Mouse (Mus musculus) intestine, postnatal 0 days (tissue): ENCODE data around the gene Col8a2. TPM values are rescaled to one million over a fixed set of nuclear protein-coding genes. Genes with fewer than 3 reads are reported as not detected.

Experiments
- ATAC-seq: fragments of 200-750 bp; cut with Nextera tagmentation; 2 replicates; pipeline ENCODE4 v1.8.0; 2017; ENCODE audit warnings: mild to moderate bottlenecking, moderate TSS enrichment, moderate library complexity
- H3K27ac ChIP-seq: fragments of 300-500 bp; sonication (generic); 2 replicates; pipeline ENCODE4 v1.5.1; 2014; ENCODE audit warnings: mild to moderate bottlenecking, low read depth, low read length, moderate library complexity
- H3K27me3 ChIP-seq: fragments of 300-500 bp; sonication (generic); replicated peaks from 2 replicates; pipeline ENCODE4 v1.6.1; 2014; ENCODE audit warnings: low read length, mixed read lengths; ENCODE audit not compliant: control insufficient read depth, insufficient read depth
- H3K36me3 ChIP-seq: fragments of 300-500 bp; sonication (generic); 2 replicates; pipeline ENCODE4 v1.6.1; 2014; ENCODE audit warnings: mild to moderate bottlenecking, moderate library complexity; ENCODE audit not compliant: control insufficient read depth, insufficient read depth
- H3K4me1 ChIP-seq: fragments of 300-500 bp; sonication (generic); replicated peaks from 2 replicates; pipeline ENCODE4 v1.6.1; 2014; ENCODE audit warnings: antibody characterized with exemption, low read length, mixed read lengths; ENCODE audit not compliant: control insufficient read depth, insufficient read depth
- H3K4me2 ChIP-seq: fragments of 300-500 bp; sonication (generic); replicated peaks from 2 replicates; pipeline ENCODE4 v1.6.1; 2014; ENCODE audit warnings: low read depth, mild to moderate bottlenecking, moderate library complexity
- H3K4me3 ChIP-seq: fragments of 300-500 bp; sonication (generic); 2 replicates; pipeline ENCODE4 v1.5.1; 2014; ENCODE audit warnings: low read depth, low read length
- H3K9ac ChIP-seq: fragments of 300-500 bp; sonication (generic); 2 replicates; pipeline ENCODE4 v1.6.1; 2014; ENCODE audit warnings: mild to moderate bottlenecking, low read depth, low read length
- H3K9me3 ChIP-seq: fragments of 300-500 bp; sonication (generic); 2 replicates; pipeline ENCODE4 v1.6.1; 2016; ENCODE audit warnings: mixed run types; ENCODE audit not compliant: control insufficient read depth
- CTCF ChIP-seq: sonication (generic); IDR thresholded peaks from 2 replicates; pipeline ENCODE4 v1.5.1; 2016; ENCODE audit warnings: low read depth, mild to moderate bottlenecking, control low read depth, antibody characterized with exemption, moderate library complexity
- WGBS: fragments of 180-500 bp; shearing (Covaris S2); extraction: QIAGEN DNeasy Blood & Tissue Kit; methylation state at CpG from one replicate; pipeline ENCODE4 v1.1.7; 2014; 5-methylcytosine and 5-hydroxymethylcytosine counted together
- polyA plus RNA-seq: library from polyadenylated mRNA; unstranded; fragments of >200 nt; fragmentation: Nextera tagmentation; extraction: Ambion mirVana; gene quantifications from 2 replicates; pipeline ENCODE4 v1.2.1, GENCODE M21; 2015

Gene Col8a2
- polyA plus RNA-seq, 1 experiment from 2014 or later = 2.2 TPM

DNA sequence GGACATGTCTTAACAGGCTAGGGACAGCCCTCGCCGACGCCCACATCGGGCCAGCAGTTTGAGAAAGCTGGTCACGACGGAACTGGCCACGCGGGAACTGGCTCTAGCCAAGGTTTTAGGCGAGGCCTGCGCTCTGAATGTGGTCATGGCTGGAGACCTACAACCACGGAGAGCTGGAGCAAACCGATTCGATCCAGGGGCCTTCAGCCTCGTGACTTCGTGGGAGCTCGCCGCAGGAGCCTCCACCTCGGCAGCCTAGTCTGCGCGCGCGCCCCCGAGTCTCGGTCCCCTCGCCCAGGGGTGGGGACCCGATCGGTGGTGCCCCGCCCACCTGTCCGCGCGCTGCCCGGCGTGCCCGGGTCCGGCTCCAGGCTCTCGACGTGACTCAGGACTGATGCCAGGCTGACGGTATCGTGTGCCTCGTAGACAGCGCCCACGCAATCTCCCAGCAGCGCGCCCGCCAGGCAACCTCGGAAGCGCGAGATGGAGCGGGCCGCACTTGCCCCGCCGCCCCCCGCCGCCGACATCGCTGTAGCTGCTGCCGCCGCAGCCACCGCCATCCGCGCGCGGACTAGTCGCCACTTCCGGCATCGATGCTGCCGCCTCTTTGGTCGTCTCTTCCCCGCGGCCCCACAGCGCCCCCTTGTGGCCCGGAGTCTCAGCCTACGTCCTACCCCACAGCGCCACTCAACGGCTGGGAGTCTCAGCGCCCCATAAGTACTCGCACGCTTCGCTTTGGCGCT is 34.7 kb downstream of the Col8a2 start, which contains the start of gene Adprhl2:
Gene Adprhl2, minus strand, starts transcription at position 593 of the 743 bp plus-strand sequence.
- H3K9me3 ChIP-seq = no peaks in the 10 kb centered on the region
- no peaks in the 10 kb centered on the region for H3K4me1 ChIP-seq
- ATAC-seq = peak; percentile 77
- peak within 1 kb of the TSS; percentile 82 for H3K9ac ChIP-seq
- TF ChIP-seq CTCF = peak; percentile 100
- peak within 1 kb of the TSS; percentile 93 for H3K4me3 ChIP-seq
- under 1% methylated on average over 80 of the region's 80 CpGs for WGBS
- H3K4me2 ChIP-seq = peak within 1 kb of the TSS; percentile 86
- H3K27ac ChIP-seq = peak within 1 kb of the TSS; percentile 78
- peaks cover 22% of the 10 kb centered on the region for H3K36me3 ChIP-seq
- no peaks in the 10 kb centered on the region for H3K27me3 ChIP-seq

- H3K9ac ChIP-seq = peak overlapping the region; percentile 82; the same call in 1 of the 2 replicates
- 57% methylated on average over 28 of the region's 28 CpGs for WGBS
- no peak for TF ChIP-seq CTCF
- no peak overlapping the region for H3K27ac ChIP-seq
- H3K4me3 ChIP-seq = peak overlapping the region; percentile 93
- H3K4me1 ChIP-seq = no peaks in the 10 kb centered on the region
- H3K4me2 ChIP-seq = peak overlapping the region; percentile 86
- H3K36me3 ChIP-seq = peaks cover 15% of the 10 kb centered on the region
- no peak; the same call in 1 of the 2 replicates for ATAC-seq
- H3K27me3 ChIP-seq = no peaks in the 10 kb centered on the region
- no peaks in the 10 kb centered on the region for H3K9me3 ChIP-seq
Observed at GRCm38 (mm10) chr4:126321854-126322511, 35.4 kb downstream of the Col8a2 start.

GRCm38 (mm10) chr4:126322646-126323045 is 36.1 kb downstream of the Col8a2 start:
- Histone ChIP-seq H3K4me1 (no peaks in the 10 kb centered on the region), H3K9me3 (no peaks in the 10 kb centered on the region), H3K27me3 (no peaks in the 10 kb centered on the region), H3K4me2 (no peak overlapping the region), H3K27ac (no peak overlapping the region), H3K4me3 (no peak overlapping the region), H3K9ac (no peak overlapping the region), H3K36me3 (peaks cover 8% of the 10 kb centered on the region)
- no peak for ATAC-seq
- no peak for TF ChIP-seq CTCF
- WGBS = 95% methylated on average over 13 of the region's 13 CpGs

DNA sequence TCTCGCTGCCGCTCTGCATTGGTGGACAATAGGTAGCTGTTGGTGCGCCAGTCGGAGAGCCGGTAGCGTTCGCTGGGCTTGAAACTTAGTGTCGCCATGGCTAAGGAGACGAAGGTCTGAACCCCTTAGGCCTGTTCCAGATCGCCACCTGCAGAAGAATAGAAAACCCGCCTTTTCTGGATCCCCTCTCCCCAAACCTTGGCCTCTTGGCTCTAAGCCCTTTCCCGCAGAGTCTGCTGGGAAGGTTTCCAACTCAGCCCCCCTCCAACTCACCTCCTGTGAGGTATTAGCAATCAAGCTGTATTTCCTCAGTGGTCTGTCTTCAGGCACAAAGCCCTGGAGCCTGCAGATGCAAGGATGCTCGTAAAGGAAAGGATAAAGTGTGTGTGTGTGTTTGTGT is 38.3 kb downstream of the Col8a2 start:
- ATAC-seq = no peak
- 43% methylated on average over 13 of the region's 13 CpGs for whole genome bisulfite sequencing
- no peak overlapping the region for H3K27ac ChIP-seq

DNA sequence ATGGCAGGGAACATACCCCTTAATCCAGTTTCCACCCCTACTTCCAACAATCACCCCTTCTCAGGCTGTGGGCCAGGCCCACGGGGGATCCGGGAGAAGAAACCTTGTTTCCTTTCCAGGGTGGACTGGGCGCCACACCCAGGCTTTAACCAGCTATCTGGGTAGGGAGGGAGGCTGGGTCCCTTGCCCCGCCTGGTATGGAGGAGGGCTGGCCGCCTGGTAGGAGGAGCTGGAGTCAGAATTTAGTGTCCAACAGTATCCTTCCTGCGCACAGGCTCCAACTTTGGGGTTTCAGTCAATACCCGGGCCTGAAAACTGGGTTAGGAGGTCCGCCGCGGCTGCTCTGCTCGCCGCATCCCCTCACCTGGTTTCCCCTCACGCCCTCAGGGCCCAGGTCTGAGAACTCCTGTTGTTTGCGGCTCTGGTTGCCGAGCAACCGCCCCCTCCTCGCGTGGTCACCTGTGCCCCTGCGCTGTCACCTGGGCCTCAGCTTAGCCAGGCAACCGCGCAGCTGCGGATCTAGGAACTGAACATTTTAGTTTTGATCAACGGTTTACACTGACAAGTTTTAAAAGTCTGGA is 38.8 kb downstream of the Col8a2 start, which contains the start of gene Tekt2:
Gene Tekt2, minus strand, starts transcription at position 408 of the 581 bp plus-strand sequence.
- no peak for ATAC-seq
- H3K4me3 ChIP-seq = peak within 1 kb of the TSS; percentile 21; the same call in 1 of the 2 replicates
- H3K36me3 ChIP-seq = no peaks in the 10 kb centered on the region
- no peaks in the 10 kb centered on the region for H3K9me3 ChIP-seq
- no peak for TF ChIP-seq CTCF
- no peak within 1 kb of the TSS for H3K27ac ChIP-seq
- H3K9ac ChIP-seq = no peak within 1 kb of the TSS
- H3K27me3 ChIP-seq = no peaks in the 10 kb centered on the region
- H3K4me1 ChIP-seq = no peaks in the 10 kb centered on the region
- WGBS = 8% methylated on average over 23 of the region's 23 CpGs
- H3K4me2 ChIP-seq = peak within 1 kb of the TSS; percentile 66

More for the DNA sequence above, 38.3 kb downstream of the Col8a2 start:
- no peak for TF ChIP-seq CTCF
- Histone ChIP-seq H3K4me2 (peak overlapping the region; percentile 66), H3K9me3 (no peaks in the 10 kb centered on the region), H3K4me1 (no peaks in the 10 kb centered on the region), H3K27me3 (no peaks in the 10 kb centered on the region), H3K36me3 (no peaks in the 10 kb centered on the region), H3K4me3 (peak overlapping the region; percentile 21; the same call in 1 of the 2 replicates), H3K9ac (no peak overlapping the region)

DNA sequence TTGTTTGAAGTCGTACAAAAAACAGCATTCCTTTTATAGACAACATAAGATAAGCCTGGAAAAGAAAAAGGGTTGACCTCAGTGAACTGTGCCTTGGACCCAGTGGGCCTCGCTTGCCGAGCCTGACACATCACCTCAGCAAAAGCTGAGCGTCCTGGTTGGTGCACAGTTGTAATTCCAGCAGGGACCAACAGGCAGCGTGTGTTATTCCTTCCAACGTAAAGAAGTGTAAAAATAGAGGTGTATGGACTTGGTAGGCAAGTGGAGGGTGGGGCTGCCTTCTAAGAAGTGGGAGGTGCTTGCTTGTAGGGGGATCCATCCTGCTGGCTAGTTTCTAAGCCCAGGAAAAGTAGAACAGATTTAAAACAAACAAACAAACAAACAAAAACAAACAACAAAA is 39.4 kb downstream of the Col8a2 start:
- peak; percentile 51 for TF ChIP-seq CTCF
- ATAC-seq = no peak
- H3K36me3 ChIP-seq = no peaks in the 10 kb centered on the region
- no peak overlapping the region for H3K4me3 ChIP-seq
- no peaks in the 10 kb centered on the region for H3K27me3 ChIP-seq
- 11% methylated on average over 6 of the region's 6 CpGs for WGBS
- H3K9ac ChIP-seq = no peak overlapping the region
- H3K4me2 ChIP-seq = no peak overlapping the region
- H3K9me3 ChIP-seq = no peaks in the 10 kb centered on the region
- H3K27ac ChIP-seq = no peak overlapping the region
- H3K4me1 ChIP-seq = no peaks in the 10 kb centered on the region
